Mouse (Mus musculus) CH12.LX (cell line): ENCODE measurements at regions not wholly inside any gene's neighbourhood (a gene's known extent, or its start where the extent isn't known, plus 50 kb on each side); places are given as distances from the start of the nearest gene placed in this dataset.

Source experiments
- DNase-seq: peaks from one replicate; pipeline ENCODE4 v3.0.0-alpha.2; 2013; ENCODE audit errors: extremely low read depth
- H3K27ac ChIP-seq: 2 replicates; pipeline ENCODE4 v1.5.1; 2012; ENCODE audit warnings: low read depth, mild to moderate bottlenecking, control low read depth, moderate library complexity; ENCODE audit not compliant: insufficient read depth
- H3K27me3 ChIP-seq: replicated peaks from 2 replicates; pipeline ENCODE3; 2012; ENCODE audit warnings: inconsistent platforms
- H3K36me3 ChIP-seq, 2 experiments: replicated peaks in 1 of 2; 2 replicates each; pipeline versions ENCODE3 to v1.6.1; 2012; ENCODE audit warnings: inconsistent platforms in 1 of 2, low read length in 1 of 2, mild to moderate bottlenecking in 1 of 2, mixed read lengths in 1 of 2, moderate library complexity in 1 of 2; ENCODE audit not compliant: control insufficient read depth in 1 of 2, insufficient read depth in 1 of 2
- H3K4me1 ChIP-seq, 2 experiments: 2 replicates each; pipeline ENCODE4 v1.6.1; 2012; ENCODE audit warnings: inconsistent platforms in 1 of 2, moderate library complexity in 1 of 2; ENCODE audit not compliant: insufficient read depth in 2 of 2, control insufficient read depth in 1 of 2
- H3K4me2 ChIP-seq: 2 replicates; pipeline ENCODE4 v1.6.1; 2012; ENCODE audit warnings: low read depth, mild to moderate bottlenecking, control low read depth; ENCODE audit not compliant: poor library complexity, insufficient read depth, severe bottlenecking
- H3K4me3 ChIP-seq, 3 experiments: fragments of 150-350 bp in 1 of 3; sonication (generic) in 1 of 3; replicated peaks in 1 of 3; 2 replicates each; pipeline versions ENCODE3 to v1.5.1; 2011 to 2012; ENCODE audit warnings: low read depth in 2 of 3, low read length in 2 of 3, mild to moderate bottlenecking in 2 of 3, moderate library complexity in 2 of 3, control low read depth in 1 of 3, improper control_type of control experiment in 1 of 3, inconsistent platforms in 1 of 3, mixed read lengths in 1 of 3; ENCODE audit not compliant: poor library complexity in 1 of 3
- H3K79me2 ChIP-seq: replicated peaks from 2 replicates; pipeline ENCODE4 v1.6.1; 2012; ENCODE audit warnings: mild to moderate bottlenecking, moderate library complexity; ENCODE audit not compliant: control insufficient read depth, poor library complexity, insufficient read depth, severe bottlenecking; ENCODE audit errors: extremely low read depth
- H3K9ac ChIP-seq: 2 replicates; pipeline ENCODE4 v1.6.1; 2012; ENCODE audit warnings: low read depth, mild to moderate bottlenecking, control low read depth, moderate library complexity; ENCODE audit not compliant: insufficient read depth
- H3K9me3 ChIP-seq: replicated peaks from 2 replicates; pipeline ENCODE3; 2012; ENCODE audit warnings: low read length, inconsistent platforms, mixed read lengths
- BHLHE40 ChIP-seq: IDR thresholded peaks from 2 replicates; pipeline ENCODE4 v1.6.1; 2011; ENCODE audit warnings: mild to moderate bottlenecking, low read depth, low read length, improper control_type of control experiment
- CHD2 ChIP-seq: IDR thresholded peaks from 2 replicates; pipeline ENCODE4 v1.6.1; 2011; ENCODE audit warnings: low read length, improper control_type of control experiment
- CTCF ChIP-seq, 2 experiments: IDR thresholded peaks in 1 of 2; conservative IDR thresholded peaks in 1 of 2; 2 replicates each; pipeline ENCODE4 v1.5.1; 2011 to 2012; ENCODE audit warnings: low read depth in 2 of 2, low read length in 2 of 2, improper control_type of control experiment in 1 of 2, inconsistent platforms in 1 of 2, mild to moderate bottlenecking in 1 of 2, moderate library complexity in 1 of 2
- E2F4 ChIP-seq: IDR thresholded peaks from 2 replicates; pipeline ENCODE4 v1.6.1; 2011; ENCODE audit warnings: low read depth, low read length, improper control_type of control experiment; ENCODE audit not compliant: insufficient replicate concordance
- ELF1 ChIP-seq: IDR thresholded peaks from 2 replicates; pipeline ENCODE4 v1.6.1; 2014; ENCODE audit warnings: low read depth, mild to moderate bottlenecking, inconsistent platforms, low read length, improper control_type of control experiment
- ETS1 ChIP-seq: conservative IDR thresholded peaks from 2 replicates; pipeline ENCODE4 v1.6.1; 2012; ENCODE audit warnings: low read depth, mild to moderate bottlenecking, inconsistent platforms, low read length, improper control_type of control experiment, moderate library complexity
- GABPA ChIP-seq: IDR thresholded peaks from 2 replicates; pipeline ENCODE4 v1.6.1; 2012; ENCODE audit warnings: low read depth, low read length, improper control_type of control experiment, inconsistent platforms; ENCODE audit not compliant: insufficient replicate concordance
- HCFC1 ChIP-seq: IDR thresholded peaks from 2 replicates; pipeline ENCODE4 v1.6.1; 2012; ENCODE audit warnings: low read depth, mild to moderate bottlenecking, inconsistent platforms, low read length, improper control_type of control experiment
- IRF4 ChIP-seq: IDR thresholded peaks from 2 replicates; pipeline ENCODE4 v1.6.1; 2014; ENCODE audit warnings: low read depth, mild to moderate bottlenecking, inconsistent platforms, low read length, improper control_type of control experiment
- JUND ChIP-seq: conservative IDR thresholded peaks from 2 replicates; pipeline ENCODE4 v1.6.1; 2011; ENCODE audit warnings: low read depth, low read length, improper control_type of control experiment
- KAT2A ChIP-seq: IDR thresholded peaks from 2 replicates; pipeline ENCODE4 v1.6.1; 2012; ENCODE audit warnings: low read length, improper control_type of control experiment, inconsistent platforms; ENCODE audit not compliant: insufficient replicate concordance
- MAFK ChIP-seq: IDR thresholded peaks from 2 replicates; pipeline ENCODE4 v1.6.1; 2011; ENCODE audit warnings: low read length, improper control_type of control experiment; ENCODE audit not compliant: insufficient replicate concordance
- MAZ ChIP-seq: IDR thresholded peaks from 2 replicates; pipeline ENCODE4 v1.6.1; 2012; ENCODE audit warnings: low read depth, mild to moderate bottlenecking, inconsistent platforms, low read length, improper control_type of control experiment, moderate library complexity
- MEF2A ChIP-seq: IDR thresholded peaks from 2 replicates; pipeline ENCODE4 v1.6.1; 2014; ENCODE audit warnings: low read depth, mild to moderate bottlenecking, inconsistent platforms, low read length, improper control_type of control experiment, borderline replicate concordance
- MXI1 ChIP-seq: IDR thresholded peaks from 2 replicates; pipeline ENCODE4 v1.6.1; 2011; ENCODE audit warnings: mild to moderate bottlenecking, low read depth, low read length, improper control_type of control experiment
- NRF1 ChIP-seq: IDR thresholded peaks from 2 replicates; pipeline ENCODE4 v1.6.1; 2014; ENCODE audit warnings: low read depth, mild to moderate bottlenecking, inconsistent platforms, low read length, improper control_type of control experiment, moderate library complexity
- PAX5 ChIP-seq: IDR thresholded peaks from 2 replicates; pipeline ENCODE4 v1.6.1; 2012; ENCODE audit warnings: low read length, inconsistent platforms, mixed read lengths
- POLR2A ChIP-seq: IDR thresholded peaks from 2 replicates; pipeline ENCODE4 v1.6.1; 2011; ENCODE audit warnings: low read depth, mild to moderate bottlenecking, improper control_type of control experiment, low read length
- POLR2AphosphoS2 ChIP-seq: IDR thresholded peaks from 2 replicates; pipeline ENCODE4 v1.6.1; 2011; ENCODE audit warnings: low read depth, low read length, improper control_type of control experiment
- RCOR1 ChIP-seq: conservative IDR thresholded peaks from 2 replicates; pipeline ENCODE4 v1.6.1; 2012; ENCODE audit warnings: low read depth, mild to moderate bottlenecking, inconsistent platforms, low read length, improper control_type of control experiment
- SIN3A ChIP-seq: IDR thresholded peaks from 2 replicates; pipeline ENCODE4 v1.6.1; 2012; ENCODE audit warnings: low read length, improper control_type of control experiment, inconsistent platforms
- SMC3 ChIP-seq: IDR thresholded peaks from 2 replicates; pipeline ENCODE4 v1.6.1; 2011; ENCODE audit warnings: low read depth, low read length, improper control_type of control experiment
- TCF12 ChIP-seq: IDR thresholded peaks from 2 replicates; pipeline ENCODE4 v1.6.1; 2014; ENCODE audit warnings: low read depth, mild to moderate bottlenecking, inconsistent platforms, low read length, improper control_type of control experiment
- UBTF ChIP-seq: IDR thresholded peaks from 2 replicates; pipeline ENCODE4 v1.6.1; 2012; ENCODE audit warnings: low read depth, mild to moderate bottlenecking, inconsistent platforms, low read length, improper control_type of control experiment, moderate library complexity
- USF1 ChIP-seq: IDR thresholded peaks from 2 replicates; pipeline ENCODE4 v1.6.1; 2014; ENCODE audit warnings: low read depth, mild to moderate bottlenecking, inconsistent platforms, low read length, improper control_type of control experiment
- ZC3H11A ChIP-seq: IDR thresholded peaks from 2 replicates; pipeline ENCODE4 v1.6.1; 2012; ENCODE audit warnings: low read depth, mild to moderate bottlenecking, inconsistent platforms, low read length, improper control_type of control experiment
- ZKSCAN1 ChIP-seq: IDR thresholded peaks from 2 replicates; pipeline ENCODE4 v1.6.1; 2012; ENCODE audit warnings: low read depth, inconsistent platforms, low read length, improper control_type of control experiment, borderline replicate concordance
- ZMIZ1 ChIP-seq: IDR thresholded peaks from 2 replicates; pipeline ENCODE4 v1.6.1; 2012; ENCODE audit warnings: low read depth, mild to moderate bottlenecking, inconsistent platforms, low read length, improper control_type of control experiment
- ZNF384 ChIP-seq: IDR thresholded peaks from 2 replicates; pipeline ENCODE4 v1.6.1; 2012; ENCODE audit warnings: low read depth, low read length, improper control_type of control experiment, inconsistent platforms
- dilution Hi-C: fragments of 300-500 bp; cut with MboI; formaldehyde crosslinking; loops from 2 replicates; pipeline ENCODE4 v1.14.3; 2020; ENCODE audit warnings: low sequenced_read_pairs; ENCODE audit not compliant: extremely low pct_unique_long_range_greater_than_20kb, extremely low pct_ligation_motif_present
- in situ Hi-C: fragments of 300-500 bp; cut with MboI; formaldehyde crosslinking; loops from 3 replicates; pipeline ENCODE4 v1.14.3; 2019; ENCODE audit warnings: low sequenced_read_pairs, low pct_ligation_motif_present, low pct_unique_long_range_greater_than_20kb, mixed read lengths

- Histone ChIP-seq H3K9me3 (no peaks in the 10 kb centered on the region), H3K27ac (no peak overlapping the region), H3K79me2 (no peaks in the 10 kb centered on the region), H3K27me3 (no peaks in the 10 kb centered on the region), H3K4me2 (no peak overlapping the region), H3K4me1 (no peaks in the 10 kb centered on the region), H3K36me3 (no peaks in the 10 kb centered on the region), H3K4me3 (no peak overlapping the region), H3K9ac (no peak overlapping the region)
- DNase-seq, result no peak
- dilution Hi-C loops (no loop called here), in situ Hi-C loops (no loop called here)
- TF ChIP-seq MEF2A, result no peak
- no peak for TF ChIP-seq GABPA
- no peak for TF ChIP-seq NRF1
- TF ChIP-seq BHLHE40, result no peak
- TF ChIP-seq HCFC1, result no peak
- no peak for TF ChIP-seq USF1
- no peak for TF ChIP-seq ETS1
- no peak for TF ChIP-seq SIN3A
- no peak for TF ChIP-seq ZNF384
- TF ChIP-seq PAX5, result no peak
- no peak for TF ChIP-seq ZMIZ1
- TF ChIP-seq POLR2A, result no peak
- no peak for TF ChIP-seq KAT2A
- no peak for TF ChIP-seq ZC3H11A
- TF ChIP-seq ELF1, result no peak
- TF ChIP-seq SMC3, result no peak
- TF ChIP-seq UBTF, result no peak
- no peak for TF ChIP-seq ZKSCAN1
Observed at GRCm38 (mm10) chr10:98268511-98268910, 542.0 kb upstream of the C030005K15Rik start.

DNA sequence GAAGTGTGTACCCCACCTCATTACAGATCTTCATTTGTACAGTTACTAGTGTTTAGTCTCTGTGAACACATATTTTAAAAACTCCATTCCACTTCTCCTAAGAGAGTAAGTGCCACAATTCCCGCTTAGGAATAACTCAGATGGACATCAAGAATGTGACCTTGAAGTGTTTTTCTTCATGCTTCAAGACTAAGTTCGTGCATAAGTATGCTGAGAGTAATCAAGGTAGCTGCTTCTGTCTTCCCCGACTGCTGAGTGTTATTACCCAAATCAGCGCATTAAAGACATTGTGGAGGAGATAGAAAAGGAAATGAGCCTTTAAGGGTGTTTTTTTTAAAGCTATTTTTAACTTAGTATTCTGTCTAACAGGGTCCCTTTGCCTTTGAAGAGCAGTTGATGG, 565.1 kb upstream of the C030005K15Rik start:
- H3K4me3 ChIP-seq, result no peak overlapping the region
- H3K27me3 ChIP-seq, result no peaks in the 10 kb centered on the region
- no peaks in the 10 kb centered on the region for H3K9me3 ChIP-seq
- no peak overlapping the region for H3K27ac ChIP-seq
- H3K9ac ChIP-seq, result no peak overlapping the region
- no peak for DNase-seq
- in situ Hi-C loops (no loop called here), dilution Hi-C loops (no loop called here)
- H3K36me3 ChIP-seq, result no peaks in the 10 kb centered on the region
- H3K79me2 ChIP-seq, result no peaks in the 10 kb centered on the region
- no peak overlapping the region for H3K4me2 ChIP-seq
- TF ChIP-seq TCF12 (no peak), IRF4 (no peak), MAFK (no peak), E2F4 (no peak), MAZ (no peak), UBTF (no peak), USF1 (no peak), ETS1 (no peak), POLR2AphosphoS2 (no peak), ZC3H11A (no peak), MXI1 (no peak), CHD2 (no peak), HCFC1 (no peak), RCOR1 (no peak), MEF2A (no peak), CTCF (conservative IDR thresholded peaks at IDR 0.05 in 1 of 2, IDR thresholded peaks at IDR 0.05 in 1 of 2; ENCODE audit: low read depth in 2 of 2, low read length in 2 of 2) (no peak), JUND (no peak)
- H3K4me1 ChIP-seq, result no peaks in the 10 kb centered on the region
